Mouse (Mus musculus) heart, adult 2 months (tissue): Measurements from ENCODE around the gene Fam214b. TPM values are rescaled to one million over a fixed set of nuclear protein-coding genes. Genes with fewer than 3 reads are reported as not detected.
A peak's percentile ranks its signal among the peaks of the same experiment; 100 is the strongest.

Experiments used
- DNase-seq, 2 experiments: peaks; one replicate each; pipeline ENCODE4 v3.0.0; 2021
- H3K27ac ChIP-seq: fragments of 200-600 bp; 2 replicates; pipeline ENCODE4 v1.8.1; 2022
- H3K27me3 ChIP-seq: fragments of 200-500 bp; 2 replicates; pipeline ENCODE4 v1.6.1; 2012; ENCODE audit warnings: mild to moderate bottlenecking, low read length, inconsistent platforms, mixed read lengths; ENCODE audit not compliant: control insufficient read depth, insufficient read depth
- H3K36me3 ChIP-seq: fragments of 200-500 bp; 2 replicates; pipeline ENCODE4 v1.6.1; 2012; ENCODE audit warnings: low read length, inconsistent platforms; ENCODE audit not compliant: control insufficient read depth, insufficient read depth
- H3K4me1 ChIP-seq: fragments of 200-500 bp; 2 replicates; pipeline ENCODE4 v1.6.1; 2011; ENCODE audit warnings: low read length; ENCODE audit not compliant: control insufficient read depth, insufficient read depth
- H3K4me3 ChIP-seq: fragments of 200-600 bp; 2 replicates; pipeline ENCODE4 v1.8.1; 2022
- H3K79me2 ChIP-seq: fragments of 200-500 bp; replicated peaks from 2 replicates; pipeline ENCODE4 v1.6.1; 2012; ENCODE audit warnings: mild to moderate bottlenecking, inconsistent platforms, low read length, moderate library complexity, mixed read lengths; ENCODE audit not compliant: control insufficient read depth, insufficient read depth
- H3K9ac ChIP-seq: fragments of 200-500 bp; 2 replicates; pipeline ENCODE4 v1.6.1; 2012; ENCODE audit warnings: low read depth, mild to moderate bottlenecking, control low read depth, inconsistent platforms, low read length, mixed read lengths
- CTCF ChIP-seq: fragments of 200-600 bp; IDR thresholded peaks from 2 replicates; pipeline ENCODE4 v1.8.1; 2022; ENCODE audit warnings: antibody characterized with exemption, mild to moderate bottlenecking, moderate library complexity
- EP300 ChIP-seq: fragments of 200-500 bp; IDR thresholded peaks from 2 replicates; pipeline ENCODE4 v1.6.1; 2011; ENCODE audit warnings: low read depth, low read length, control low read depth; ENCODE audit not compliant: insufficient read depth
- POLR2A ChIP-seq: fragments of 200-500 bp; IDR thresholded peaks from 2 replicates; pipeline ENCODE4 v1.6.1; 2011; ENCODE audit warnings: mild to moderate bottlenecking, low read depth, low read length, control low read depth; ENCODE audit not compliant: insufficient read depth
- WGBS: fragments of 180-500 bp; shearing (Covaris S2); methylation state at CpG from one replicate; pipeline ENCODE4 v1.1.7; 2018; 5-methylcytosine and 5-hydroxymethylcytosine counted together
- intact Hi-C: fragments of 180-260 bp; cut with DNase I; formaldehyde crosslinking; loops from one replicate; pipeline ENCODE4 v1.15.1; 2025
- polyA plus RNA-seq: library from polyadenylated mRNA; depleted of rRNA; stranded (reverse); fragments of >200 nt; gene quantifications from 2 replicates; pipeline ENCODE4 v1.2.3, GENCODE M21; 2012
- total RNA-seq, 2 experiments: library from RNA; stranded (reverse); gene quantifications; 2 replicates each; pipeline ENCODE4 v1.2.3; 2021

Gene Fam214b
- total and polyA plus RNA-seq, 3 experiments: 21.3 to 33.1 (median 26.3) TPM

GRCm38 (mm10) chr4:43065471-43065870, 19.5 kb upstream of the Fam214b start:
- intact Hi-C loops: no loop called here
- no peak for DNase-seq
- H3K27me3 ChIP-seq: no peaks in the 10 kb centered on the region
- H3K79me2 ChIP-seq: no peaks in the 10 kb centered on the region
- H3K4me1 ChIP-seq: no peaks in the 10 kb centered on the region; the same call in none of the 2 replicates
- TF ChIP-seq CTCF: no peak
- TF ChIP-seq EP300: no peak
- no peak for TF ChIP-seq POLR2A
- no peak overlapping the region for H3K27ac ChIP-seq
- 95% methylated on average over 4 of the region's 4 CpGs for WGBS
- H3K36me3 ChIP-seq: no peaks in the 10 kb centered on the region; the same call in 1 of the 2 replicates
- H3K9ac ChIP-seq: no peak overlapping the region
- H3K4me3 ChIP-seq: no peak overlapping the region

DNA sequence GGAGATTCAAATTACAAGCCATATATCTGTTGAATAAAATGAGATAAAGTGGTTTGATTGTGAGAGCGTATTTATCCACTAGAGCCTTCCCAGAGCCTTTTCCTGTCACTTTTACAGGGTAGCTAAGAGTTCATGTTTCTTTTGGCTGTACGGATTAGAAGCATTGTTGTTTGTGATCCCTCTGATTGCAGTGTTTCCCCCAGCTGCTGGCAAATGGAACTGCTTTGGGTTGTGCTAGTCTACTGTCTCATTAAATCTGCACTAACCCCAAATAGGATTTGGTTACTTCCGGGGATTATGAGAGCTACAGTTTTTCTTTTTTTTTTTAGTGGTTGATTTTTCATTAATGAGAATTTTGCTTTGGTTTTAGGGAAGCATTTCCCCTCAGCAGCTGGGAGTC, 14.3 kb upstream of the Fam214b start:
- Histone ChIP-seq H3K9ac (no peak overlapping the region), H3K36me3 (no peaks in the 10 kb centered on the region; the same call in 1 of the 2 replicates), H3K79me2 (no peaks in the 10 kb centered on the region), H3K27me3 (no peaks in the 10 kb centered on the region), H3K27ac (peak overlapping the region; percentile 80), H3K4me1 (no peaks in the 10 kb centered on the region; the same call in 1 of the 2 replicates), H3K4me3 (no peak overlapping the region)
- no peak for DNase-seq
- 37% methylated on average over 3 of the region's 3 CpGs for WGBS
- TF ChIP-seq EP300 (no peak), CTCF (peak; percentile 48)
- intact Hi-C loops: no loop called here

- Histone ChIP-seq H3K27me3 (no peaks in the 10 kb centered on the region), H3K4me1 (no peaks in the 10 kb centered on the region; the same call in 1 of the 2 replicates), H3K4me3 (peak overlapping the region; percentile 89), H3K9ac (no peak overlapping the region), H3K36me3 (no peaks in the 10 kb centered on the region; the same call in 1 of the 2 replicates), H3K27ac (peak overlapping the region; percentile 80), H3K79me2 (no peaks in the 10 kb centered on the region)
- DNase-seq: no peak
- 27% methylated on average over 3 of the region's 3 CpGs for WGBS
- intact Hi-C loops: no loop called here
- TF ChIP-seq CTCF (no peak), EP300 (no peak), POLR2A (no peak)
Observed at GRCm38 (mm10) chr4:43059697-43060096, 13.7 kb upstream of the Fam214b start.

DNA sequence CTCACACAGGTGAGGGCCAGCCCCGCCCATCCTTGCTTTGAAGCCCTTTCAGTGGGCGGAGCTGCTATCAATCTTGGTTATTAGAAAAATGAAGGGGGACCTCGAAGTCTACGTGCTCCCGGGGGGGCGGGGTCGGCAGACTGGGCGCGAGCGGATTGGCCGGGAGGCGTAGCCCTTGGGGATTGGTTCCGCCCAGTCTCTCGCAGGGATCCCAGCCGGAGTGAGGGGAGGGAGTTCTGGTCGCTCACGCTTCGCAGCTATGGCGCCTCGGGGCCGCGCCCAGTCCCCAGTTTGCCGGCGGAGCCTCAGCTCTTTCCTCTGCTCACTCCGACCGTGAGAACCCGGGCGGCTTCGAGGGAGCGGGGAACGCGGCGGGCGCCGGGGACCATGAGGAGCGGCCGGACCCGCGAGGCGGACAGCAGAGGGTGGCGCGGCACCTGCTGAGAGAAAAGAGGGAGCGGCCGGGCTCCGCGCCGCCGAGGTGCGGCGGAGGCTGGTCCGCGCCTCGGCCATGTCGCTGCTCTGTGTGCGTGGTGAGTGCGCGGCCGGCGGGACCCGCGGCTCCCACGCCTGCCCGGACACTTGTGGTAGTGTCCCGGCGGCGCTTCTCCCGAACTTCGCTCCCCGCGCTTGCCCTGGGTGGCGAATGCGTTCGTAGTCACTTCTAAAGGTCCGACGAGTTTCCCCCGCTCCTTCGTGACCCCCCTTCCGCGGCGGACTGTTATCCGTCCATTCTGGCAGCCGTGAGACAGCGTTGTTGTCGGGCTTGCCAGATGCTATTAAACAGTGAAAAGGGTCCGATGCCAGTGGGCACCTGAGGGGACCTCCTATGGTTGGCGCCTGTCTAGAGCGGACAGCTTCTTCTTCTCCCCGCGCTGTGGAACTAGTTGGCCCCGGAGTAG, 13.0 kb upstream of the Fam214b start, which contains the start of gene Unc13b:
TSS of gene Unc13b (plus strand) at position 201 of the 902 bp plus-strand sequence.
- under 1% methylated on average over 84 of the region's 90 CpGs for WGBS
- no peaks in the 10 kb centered on the region for H3K79me2 ChIP-seq
- intact Hi-C loops: no loop called here
- H3K27ac ChIP-seq: peak within 1 kb of the TSS; percentile 80
- H3K9ac ChIP-seq: peak within 1 kb of the TSS; percentile 86
- TF ChIP-seq EP300 (no peak), POLR2A (peak; percentile 81), CTCF (no peak)
- H3K36me3 ChIP-seq: no peaks in the 10 kb centered on the region; the same call in 1 of the 2 replicates
- H3K4me1 ChIP-seq: no peaks in the 10 kb centered on the region; the same call in 1 of the 2 replicates
- DNase-seq: peak; percentile 90 to 93
- H3K27me3 ChIP-seq: no peaks in the 10 kb centered on the region
- peak within 1 kb of the TSS; percentile 89 for H3K4me3 ChIP-seq

DNA sequence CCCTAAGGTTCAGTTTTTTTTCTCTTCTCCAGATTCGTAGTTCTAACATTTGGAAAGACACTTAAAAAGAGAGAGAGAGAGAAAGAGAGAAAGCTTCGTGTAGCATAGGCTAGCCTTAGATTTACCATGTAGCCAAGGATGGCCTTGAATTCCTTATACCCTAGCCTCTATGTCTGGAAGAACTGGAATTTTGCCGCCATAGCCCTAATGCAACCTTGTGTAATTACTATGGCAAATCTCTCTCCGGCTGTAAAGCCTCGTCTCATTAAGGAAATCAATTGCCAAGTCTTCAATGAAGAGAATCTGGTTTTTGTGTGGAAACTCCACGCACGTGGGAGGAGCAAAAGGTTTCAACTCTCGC, 12.4 kb upstream of the Fam214b start:
- Histone ChIP-seq H3K4me1 (no peaks in the 10 kb centered on the region), H3K27ac (no peak overlapping the region), H3K4me3 (peak overlapping the region; percentile 89), H3K36me3 (no peaks in the 10 kb centered on the region; the same call in 1 of the 2 replicates), H3K27me3 (no peaks in the 10 kb centered on the region), H3K79me2 (no peaks in the 10 kb centered on the region), H3K9ac (no peak overlapping the region)
- WGBS: 19% methylated on average over 8 of the region's 8 CpGs
- no peak for DNase-seq
- TF ChIP-seq EP300: no peak
- no peak for TF ChIP-seq POLR2A
- no peak for TF ChIP-seq CTCF
- intact Hi-C loops: no loop called here

- Histone ChIP-seq H3K9ac (no peak overlapping the region), H3K27me3 (no peaks in the 10 kb centered on the region), H3K79me2 (no peaks in the 10 kb centered on the region), H3K4me3 (no peak overlapping the region), H3K27ac (no peak overlapping the region), H3K36me3 (no peaks in the 10 kb centered on the region; the same call in 1 of the 2 replicates), H3K4me1 (no peaks in the 10 kb centered on the region)
- WGBS: 77% methylated on average over 5 of the region's 5 CpGs
- DNase-seq: peak in 1 of 2 experiments; percentile 37
- TF ChIP-seq POLR2A (no peak), EP300 (no peak), CTCF (no peak)
- intact Hi-C loops: no loop called here
Observed at GRCm38 (mm10) chr4:43057654-43058053, 11.6 kb upstream of the Fam214b start.
